Mouse (Mus musculus): Measurements from ENCODE around the gene Papss1.

The Papss1 gene

DNA sequence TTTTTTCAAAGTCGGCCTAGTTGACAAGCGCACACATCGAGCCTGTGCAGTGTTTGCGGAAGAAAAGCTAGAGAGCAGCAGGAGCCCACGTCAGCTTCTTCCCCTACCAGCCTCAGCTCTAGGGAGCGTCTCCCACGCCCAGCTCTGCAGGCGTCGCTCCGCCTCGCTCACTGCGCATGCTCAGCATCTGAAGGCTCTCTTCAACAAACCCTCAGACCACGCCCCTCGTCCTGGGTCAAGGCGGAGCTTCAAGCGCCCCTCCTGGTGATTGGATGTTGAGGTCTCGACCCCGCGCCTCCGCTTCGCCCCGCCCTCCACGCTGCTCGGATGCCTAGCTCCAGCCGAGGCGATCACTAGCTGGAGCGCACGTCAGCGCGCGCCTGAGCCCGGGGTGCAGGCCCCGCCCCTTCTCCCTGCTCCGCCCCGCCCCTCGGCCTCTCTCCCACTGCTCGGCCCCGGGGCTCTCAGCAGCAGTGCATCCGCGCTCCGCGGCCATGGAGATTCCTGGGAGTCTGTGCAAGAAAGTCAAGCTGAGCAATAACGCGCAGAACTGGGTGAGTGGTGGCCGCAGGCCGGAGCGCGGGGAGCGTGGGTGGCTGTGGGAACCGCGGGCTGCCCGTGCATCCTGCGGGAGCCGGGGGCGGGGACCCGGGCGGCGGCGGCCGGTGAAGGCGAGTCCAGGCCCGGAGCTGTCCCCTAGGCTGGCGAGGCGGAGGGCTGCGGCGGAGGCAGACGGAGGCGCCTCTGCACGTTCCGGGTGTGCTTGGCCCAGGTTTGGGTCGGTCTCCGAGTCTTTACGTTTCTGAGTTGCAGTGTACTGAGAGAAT lies at the start of gene Papss1:
TSS of gene Papss1 (plus strand) at position 339 of the 827 bp plus-strand sequence.
- under 1% methylated on average over 73 of the region's 73 CpGs for WGBS

DNA sequence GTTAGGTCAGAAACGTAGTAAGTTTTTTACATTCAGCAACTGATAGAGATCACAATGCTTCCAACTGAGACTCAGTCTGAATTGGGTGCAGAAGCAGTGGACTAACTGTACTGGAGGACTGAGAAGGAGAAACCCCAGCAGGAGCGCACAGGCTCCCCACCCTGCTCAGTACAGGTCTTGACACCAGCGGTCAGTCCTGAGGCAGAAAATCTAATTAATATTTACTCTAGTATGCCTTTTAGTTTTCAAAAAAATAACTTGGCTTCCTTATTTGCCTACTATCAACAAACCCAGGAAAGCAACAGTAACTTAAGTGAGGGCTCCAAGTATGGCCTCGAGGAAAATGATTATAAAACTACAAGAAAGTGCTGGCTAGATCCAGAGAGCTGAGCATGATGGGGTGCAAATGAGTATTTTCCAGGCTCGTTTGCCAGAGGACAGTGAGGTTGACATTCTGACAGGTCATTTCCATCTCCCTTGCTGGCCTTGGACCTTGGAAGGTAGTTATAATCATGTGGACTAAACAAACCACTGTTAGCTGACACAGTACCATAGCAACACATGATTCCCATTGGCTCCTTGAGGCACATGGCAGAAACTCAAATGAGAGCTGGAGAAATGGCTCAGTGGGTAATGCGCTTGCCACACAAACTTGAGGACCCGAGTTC lies 48.1 kb upstream of the Papss1 start:
- 85% methylated on average over 7 of the region's 7 CpGs for WGBS

DNA sequence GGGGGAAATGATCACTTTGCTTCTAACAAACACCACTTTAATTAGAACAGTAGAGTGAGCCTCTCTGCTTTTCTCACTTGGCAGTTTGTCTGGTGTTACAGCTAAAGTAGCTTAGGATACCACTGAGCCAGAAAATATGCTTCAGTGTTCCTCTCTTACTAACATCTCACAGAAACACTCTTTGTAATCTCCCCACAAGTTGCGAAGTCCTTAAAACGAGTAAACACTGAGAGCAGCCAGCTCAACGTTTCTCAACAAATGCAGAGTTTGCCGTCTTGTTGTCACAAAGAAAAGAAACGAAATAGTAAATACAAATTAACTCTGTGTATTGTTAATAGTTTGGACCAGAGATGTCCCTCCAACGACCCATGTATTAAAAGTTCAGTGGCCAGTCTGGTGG lies 46.8 kb upstream of the Papss1 start:
- 38% methylated on average over 6 of the region's 6 CpGs for WGBS

DNA sequence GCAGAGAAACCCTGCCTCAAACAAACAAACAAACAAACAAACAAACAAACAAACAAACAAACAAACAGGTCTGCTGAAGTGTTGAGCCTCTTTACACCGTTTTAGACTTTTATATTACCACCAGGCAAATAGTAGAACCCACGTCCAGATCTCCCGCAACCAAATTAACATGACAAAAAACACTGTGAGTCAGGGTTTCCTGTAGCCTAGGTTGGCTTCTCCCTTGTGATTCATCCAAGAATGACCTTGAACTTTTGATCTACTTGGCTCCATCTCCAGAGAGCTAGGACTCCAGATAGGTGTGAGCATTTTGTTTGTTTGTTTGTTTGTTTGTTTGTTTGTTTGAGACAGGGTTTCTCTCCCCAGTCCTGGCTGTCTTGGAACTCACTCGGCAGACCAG lies 43.4 kb upstream of the Papss1 start:
- WGBS = 64% methylated on average over 4 of the region's 4 CpGs

DNA sequence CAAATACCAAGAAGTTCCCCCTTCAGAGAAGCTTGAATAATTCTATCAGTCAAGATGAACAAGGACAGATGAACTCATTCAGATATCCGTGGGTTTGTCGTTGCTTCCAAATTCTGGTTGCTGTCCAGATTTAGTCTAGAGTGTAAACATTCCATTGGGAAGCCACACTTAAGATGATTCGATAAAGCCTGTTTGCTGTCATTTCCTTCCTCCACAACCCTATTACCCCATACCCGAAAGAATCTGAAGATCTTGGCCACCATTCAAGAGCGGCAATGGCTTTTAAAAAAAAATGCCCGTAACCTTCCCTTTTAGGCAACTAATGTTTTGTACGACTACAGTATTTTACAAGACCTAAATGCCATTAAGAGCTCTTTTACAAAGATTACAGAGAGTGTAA lies 42.3 kb upstream of the Papss1 start:
- 59% methylated on average over 7 of the region's 7 CpGs for WGBS

DNA sequence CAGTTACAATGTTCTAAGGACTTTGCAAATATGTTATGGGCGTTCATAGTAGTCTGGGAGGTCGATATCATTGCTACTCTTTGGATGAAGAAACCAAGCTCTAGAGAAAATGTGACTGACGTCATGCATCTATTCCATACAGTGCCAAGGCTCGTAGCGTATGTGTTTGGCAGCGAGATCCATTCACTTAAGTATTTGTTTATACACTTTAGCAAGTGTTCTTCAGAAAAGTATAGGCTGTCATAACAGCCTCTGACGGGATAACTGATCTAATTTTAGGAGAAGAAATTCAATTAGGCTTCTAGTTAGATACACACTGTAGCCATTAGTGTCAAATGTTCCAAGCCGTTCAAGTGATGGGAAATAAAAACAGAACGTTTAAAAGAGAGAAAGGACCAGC lies 40.8 kb upstream of the Papss1 start:
- WGBS = 58% methylated on average over 9 of the region's 9 CpGs

DNA sequence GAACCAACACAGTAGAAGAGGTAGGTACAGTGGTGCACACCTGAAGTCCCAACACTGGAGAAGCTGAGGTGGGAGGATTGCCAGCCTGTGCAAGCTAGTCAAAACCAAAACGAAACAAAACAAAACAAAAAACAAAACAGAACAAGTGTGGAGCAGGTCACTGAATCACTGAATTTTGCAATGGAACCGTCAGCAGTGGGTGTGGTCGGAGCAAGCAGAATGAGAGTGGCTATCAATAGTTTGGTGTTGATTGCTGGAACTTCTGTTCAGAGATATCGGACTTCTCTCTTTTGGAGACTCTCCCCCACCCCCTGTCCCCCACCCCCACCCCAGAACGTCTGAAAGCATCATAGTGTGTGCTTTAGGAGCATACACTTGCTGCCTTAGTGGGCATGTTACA lies 40.4 kb upstream of the Papss1 start:
- WGBS = 69% methylated on average over 5 of the region's 5 CpGs

DNA sequence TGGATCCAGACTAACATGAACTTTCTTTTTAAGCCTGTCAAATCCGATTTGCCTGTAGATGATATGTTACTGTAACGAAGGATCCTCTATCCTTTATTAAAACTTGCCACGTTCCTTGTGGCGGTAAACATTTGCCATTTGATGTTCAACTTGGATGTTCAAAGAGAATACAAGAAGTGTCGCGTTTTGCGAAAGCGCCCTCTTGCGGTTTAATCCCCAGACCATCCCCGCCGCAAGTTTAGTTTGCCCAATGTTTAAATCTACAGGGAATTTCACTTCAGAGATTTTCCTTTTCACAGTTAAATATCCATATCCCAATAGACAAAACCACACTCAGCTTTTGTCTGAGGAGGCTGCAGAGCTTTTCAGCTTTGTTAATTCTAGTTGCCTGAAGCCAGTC lies 39.8 kb upstream of the Papss1 start:
- 15% methylated on average over 11 of the region's 11 CpGs for WGBS

DNA sequence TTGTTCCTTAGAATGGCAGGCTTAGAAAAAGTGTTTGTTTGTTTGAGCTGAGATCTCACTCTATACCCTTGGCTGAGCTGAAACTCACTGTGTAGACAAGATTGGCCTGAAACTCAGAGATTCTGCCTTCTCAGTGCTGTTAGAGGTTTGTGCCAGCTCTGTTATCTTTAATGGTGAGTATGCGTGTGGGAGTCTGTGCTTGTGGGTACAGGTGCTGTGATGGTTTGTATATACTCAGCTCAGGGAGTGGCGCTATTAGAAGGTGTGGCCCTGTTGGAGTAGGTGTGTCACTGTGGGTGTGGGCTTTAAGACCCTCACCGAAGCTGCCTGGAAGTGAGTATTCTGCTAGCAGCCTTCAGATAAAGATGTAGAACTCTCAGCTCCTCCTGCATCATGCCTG lies 39.3 kb upstream of the Papss1 start:
- WGBS = 81% methylated on average over 3 of the region's 3 CpGs

DNA sequence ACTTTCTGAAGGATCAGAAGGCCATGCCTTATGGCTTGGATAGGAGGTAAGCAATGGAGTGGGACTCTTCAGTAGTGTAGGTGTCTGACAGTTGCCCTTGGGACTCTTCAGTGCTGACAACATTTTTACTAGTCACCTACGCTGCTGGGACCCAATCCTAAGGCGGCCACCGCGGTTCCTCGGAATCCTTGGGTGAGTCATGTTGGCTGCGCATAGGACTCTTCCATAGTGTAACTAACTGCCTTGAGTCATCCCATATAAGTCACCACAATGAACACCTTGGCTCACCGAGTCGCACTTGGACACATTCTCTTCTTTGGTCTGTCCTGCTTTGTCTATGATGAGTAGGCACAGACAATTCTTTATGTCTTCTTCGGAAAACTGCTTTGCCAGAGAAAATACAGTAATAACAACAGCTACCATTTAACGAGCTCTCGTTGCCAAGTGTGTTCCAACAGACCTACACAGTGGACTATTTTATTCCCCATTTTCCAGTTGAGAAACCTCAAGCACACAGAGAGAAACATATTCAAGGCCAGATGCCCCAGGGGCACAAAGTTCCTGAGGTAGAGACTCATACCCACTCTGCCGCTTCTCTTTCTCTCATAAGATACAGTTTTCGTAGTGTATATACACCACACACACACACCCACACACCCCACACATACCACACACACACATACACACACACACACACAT lies 23.2 kb upstream of the Papss1 start:
- whole genome bisulfite sequencing = 65% methylated on average over 13 of the region's 13 CpGs

DNA sequence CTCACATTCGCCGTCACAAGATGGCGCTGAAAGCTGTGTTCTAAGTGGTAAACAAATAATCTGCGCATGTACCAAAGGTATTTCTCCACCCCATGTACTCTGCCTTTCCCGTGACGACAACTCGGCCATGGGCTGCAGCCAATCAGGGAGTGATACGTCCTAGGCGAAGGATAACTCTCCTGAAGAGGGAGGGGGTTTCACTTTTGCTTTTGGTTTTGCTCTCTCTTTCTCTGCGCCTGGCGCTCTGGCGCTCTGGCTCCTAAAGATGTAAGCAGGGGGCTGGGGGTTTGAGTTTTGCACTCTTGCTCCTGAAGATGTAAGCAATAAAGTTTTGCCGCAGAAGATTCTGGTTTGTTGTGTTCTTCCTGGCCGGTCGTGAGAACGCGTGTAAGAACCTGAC lies 17.0 kb upstream of the Papss1 start:
- WGBS = 97% methylated on average over 17 of the region's 17 CpGs

DNA sequence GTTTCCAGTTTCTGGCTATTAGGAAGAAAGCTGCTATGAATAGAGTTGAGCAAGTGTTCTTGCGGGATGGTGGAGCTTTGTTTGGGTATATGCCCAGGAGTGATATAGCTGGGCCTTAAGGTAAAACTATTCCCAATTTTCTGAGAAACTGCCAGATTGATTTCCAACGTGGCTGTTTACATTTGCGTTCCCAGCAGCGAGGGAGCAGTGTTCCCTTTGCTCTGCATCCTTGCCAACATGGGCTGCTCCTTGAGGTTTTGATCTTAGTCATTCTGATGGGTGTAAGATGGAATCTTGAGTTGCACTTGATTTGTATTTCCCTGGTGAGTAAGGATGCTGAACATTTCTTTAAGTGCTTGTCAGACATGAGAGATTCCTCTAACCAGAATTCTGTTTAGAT lies 14.5 kb upstream of the Papss1 start:
- WGBS = 89% methylated on average over 4 of the region's 4 CpGs

DNA sequence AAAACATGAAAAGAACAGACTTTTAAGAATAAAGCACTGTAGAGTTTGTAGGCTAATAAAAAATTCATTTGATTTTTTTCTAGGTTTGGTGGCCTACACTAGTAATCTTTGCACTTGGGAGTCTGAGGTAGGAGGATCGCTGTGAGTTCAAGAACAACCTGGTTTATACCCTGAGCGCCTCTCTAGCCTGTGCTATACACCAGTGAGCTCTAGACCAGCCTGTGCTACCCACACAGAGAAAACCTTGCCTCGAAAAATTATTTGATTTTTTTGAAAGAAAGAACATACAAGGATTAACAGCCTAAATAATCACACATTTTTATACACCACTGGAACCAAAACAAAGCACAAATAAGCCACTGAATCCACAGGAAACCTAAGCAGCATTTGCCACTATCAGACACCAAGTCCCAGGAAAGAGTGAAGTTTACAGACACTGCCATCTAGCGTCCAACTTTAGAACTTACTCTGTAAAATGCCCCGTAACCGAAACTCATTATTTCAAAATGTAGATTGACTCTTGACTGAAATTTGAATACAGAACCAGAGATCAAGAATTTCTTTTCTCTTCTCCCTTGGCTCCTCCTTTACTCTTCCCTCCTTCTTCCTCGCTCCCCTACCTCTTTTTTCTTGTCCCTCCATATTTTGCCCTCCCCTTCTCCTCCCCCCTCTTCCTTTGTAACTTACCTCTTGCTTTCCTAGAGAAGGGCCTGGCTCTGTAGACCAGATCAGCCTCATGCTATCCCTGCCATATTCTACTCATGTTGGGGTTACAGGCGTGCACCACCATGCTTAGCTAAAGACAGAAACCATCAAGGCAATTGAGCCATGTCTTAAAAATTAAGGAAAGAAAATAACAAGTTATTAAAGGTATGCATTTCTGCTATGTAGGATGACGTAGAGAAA lies 12.0 kb upstream of the Papss1 start:
- 35% methylated on average over 9 of the region's 9 CpGs for WGBS

DNA sequence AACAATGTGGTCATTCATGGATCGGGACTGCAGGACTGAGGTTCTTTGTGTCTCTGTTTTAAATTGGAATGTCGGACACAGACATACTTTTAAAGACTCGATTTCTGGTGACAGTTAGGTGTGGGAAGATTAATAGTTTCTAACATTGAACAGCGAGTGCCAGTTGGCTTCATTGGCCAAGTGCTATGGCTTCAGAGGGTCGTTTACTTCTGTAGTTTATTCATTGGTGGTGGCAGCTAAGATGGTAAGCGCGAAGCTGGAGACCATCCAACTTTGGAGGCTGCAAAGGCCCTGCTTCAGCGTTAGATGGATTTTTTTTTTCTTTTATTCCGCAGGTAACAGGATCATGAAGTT lies 666 bp downstream of the Papss1 start:
- under 1% methylated on average over 9 of the region's 9 CpGs for WGBS

DNA sequence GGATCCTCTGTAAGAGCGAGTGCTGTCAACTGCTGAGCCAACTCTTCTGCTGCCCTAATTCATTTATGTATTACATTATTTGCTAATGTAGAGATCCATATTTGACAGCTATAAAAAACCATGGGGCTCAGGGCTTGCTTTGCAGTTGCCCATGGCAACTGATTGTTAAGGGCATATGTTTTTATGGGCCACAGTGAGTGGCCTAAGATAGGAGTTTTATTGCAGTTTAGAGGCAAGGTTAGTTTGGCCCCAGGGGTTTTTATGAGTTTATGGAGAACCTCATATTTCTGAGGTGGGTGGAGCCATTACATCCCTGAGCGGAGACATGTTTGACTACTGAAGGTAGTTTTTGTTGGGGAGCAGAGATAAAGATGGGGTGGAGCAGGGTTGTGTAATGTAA lies 1.7 kb downstream of the Papss1 start:
- 78% methylated on average over 2 of the region's 2 CpGs for WGBS

DNA sequence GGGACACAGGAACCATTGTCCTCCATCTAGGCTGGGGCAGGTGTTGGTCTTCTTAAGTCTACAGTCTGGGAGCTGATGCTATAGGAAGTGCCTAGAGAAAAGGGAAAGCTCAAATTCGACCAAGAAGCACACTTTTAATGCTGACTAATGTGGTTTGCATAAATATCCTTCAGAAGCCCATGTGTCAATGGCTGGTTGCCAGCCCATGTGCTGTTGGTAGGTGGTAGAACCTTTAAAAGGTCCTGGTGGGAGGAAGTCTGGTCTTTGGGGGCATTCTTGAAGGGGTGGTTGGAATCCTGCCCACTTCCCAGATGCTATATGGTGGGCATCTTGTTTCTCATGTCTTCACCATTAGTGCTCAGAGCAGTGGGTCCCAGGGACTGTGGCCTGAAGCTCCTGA lies 5.9 kb downstream of the Papss1 start:
- WGBS = 33% methylated on average over 1 of the region's 1 CpGs

DNA sequence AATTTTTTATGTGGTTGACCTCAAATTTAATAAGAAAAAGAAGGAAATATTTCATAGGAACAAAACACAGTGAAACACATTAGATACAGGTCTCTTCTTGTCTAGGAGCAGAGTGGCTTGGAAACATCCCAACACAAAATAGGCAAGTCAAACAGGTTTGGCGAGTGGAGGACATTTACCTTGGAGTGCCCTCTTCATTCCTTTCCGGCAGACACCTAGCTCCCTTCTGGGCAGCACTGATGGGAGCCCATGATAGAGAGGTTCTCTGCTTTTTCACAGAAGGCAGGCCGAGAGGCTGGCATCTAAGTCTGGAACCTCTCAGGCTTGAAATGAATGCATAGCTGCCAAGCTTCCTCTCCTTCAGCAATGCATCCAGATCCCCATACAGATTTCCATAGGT lies 9.0 kb downstream of the Papss1 start:
- 84% methylated on average over 3 of the region's 3 CpGs for WGBS

DNA sequence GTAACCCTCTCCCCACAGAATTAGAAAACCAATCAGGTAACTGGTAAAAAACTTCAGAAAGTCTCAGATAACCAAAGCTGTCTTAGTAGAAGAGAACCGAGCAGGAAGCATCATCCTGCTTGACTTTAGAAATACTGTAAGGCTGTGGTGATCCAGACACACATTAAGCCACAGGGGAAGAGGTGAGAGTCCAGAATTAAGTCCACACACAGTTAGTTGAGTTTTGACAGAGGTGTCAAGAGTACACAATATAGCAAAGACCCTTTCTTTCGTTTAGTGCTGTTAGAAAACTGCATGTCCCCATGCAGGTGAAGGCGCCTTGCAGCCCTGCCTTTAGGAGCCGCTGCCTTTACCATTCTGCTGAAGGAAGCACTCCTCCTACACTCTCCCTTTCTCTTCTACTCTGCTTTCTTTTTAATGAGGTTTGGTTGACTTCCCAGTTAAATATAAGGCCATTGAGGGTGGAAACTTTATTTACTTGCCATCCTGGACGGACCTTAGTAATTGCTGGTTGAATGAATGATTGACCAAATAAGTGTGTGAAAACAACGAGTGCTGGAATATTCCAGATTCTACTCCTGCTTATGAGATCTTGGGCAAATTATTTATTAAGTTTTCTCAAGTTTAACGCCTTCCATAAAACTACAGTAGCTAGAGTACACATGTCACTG lies 14.0 kb downstream of the Papss1 start:
- WGBS = 77% methylated on average over 7 of the region's 7 CpGs

DNA sequence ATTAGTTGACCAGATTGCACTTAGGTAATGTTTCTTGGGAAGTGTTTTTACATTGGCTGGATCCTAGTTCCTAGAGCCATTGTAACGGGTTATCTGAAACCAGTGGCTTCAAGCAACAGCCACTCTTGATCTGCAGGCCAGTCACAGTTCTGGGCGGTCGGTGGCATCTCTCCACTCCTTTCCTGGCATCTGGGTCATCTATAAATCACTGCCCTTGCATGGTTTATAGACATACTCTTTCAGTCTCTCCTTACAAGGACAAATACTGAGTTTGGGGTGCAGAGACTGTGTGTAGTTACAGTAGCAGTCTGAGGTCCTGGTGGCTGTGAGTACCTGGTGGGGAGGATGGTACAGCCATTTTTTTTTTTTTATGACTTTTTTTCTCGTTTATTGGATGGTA lies 15.5 kb downstream of the Papss1 start:
- WGBS = 92% methylated on average over 4 of the region's 4 CpGs

DNA sequence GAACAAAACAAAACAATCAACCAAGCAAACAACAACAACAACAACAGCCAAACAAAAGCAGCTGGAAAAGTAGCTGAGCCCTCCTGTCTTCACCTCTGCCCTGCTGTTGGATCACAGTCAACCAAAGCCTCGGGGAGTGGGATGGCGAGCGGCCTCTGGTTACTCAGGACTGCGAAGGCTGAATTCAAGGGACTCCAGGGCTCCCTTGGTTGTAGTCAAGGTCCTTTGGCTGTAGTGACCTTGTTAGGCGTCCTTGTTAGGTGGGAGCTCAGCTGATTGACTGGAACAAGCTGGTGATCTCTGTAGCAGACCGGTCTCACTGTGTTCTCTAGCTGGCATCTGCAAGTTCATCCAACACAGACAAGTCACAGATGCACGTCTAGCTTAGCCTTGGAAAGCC lies 16.5 kb downstream of the Papss1 start:
- WGBS = 89% methylated on average over 7 of the region's 7 CpGs

DNA sequence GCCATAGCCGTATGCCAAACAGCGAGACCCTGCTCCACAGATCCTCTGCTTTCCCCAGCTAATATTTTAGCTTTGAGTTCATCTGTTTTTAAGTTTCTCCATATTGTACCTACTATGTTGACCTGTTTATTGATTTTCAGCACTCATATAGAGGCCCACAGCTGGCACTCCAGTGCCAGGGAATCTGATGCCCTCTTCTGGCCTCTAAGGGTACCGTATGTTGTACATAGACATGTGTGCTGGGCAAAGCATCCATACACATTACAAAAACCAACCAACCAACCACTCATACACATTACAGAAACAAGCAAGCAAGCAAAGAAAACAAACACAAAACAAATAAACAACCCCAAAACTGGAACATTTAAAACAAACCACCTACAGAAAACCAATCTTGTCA lies 22.2 kb downstream of the Papss1 start:
- 98% methylated on average over 3 of the region's 3 CpGs for WGBS

Data from cerebral cortex, adult 2 months (tissue).